Mouse (Mus musculus) brown adipose tissue, adult 24 weeks (tissue): ENCODE measurements around the gene Pop5. TPM values are rescaled to one million over a fixed set of nuclear protein-coding genes. Genes with fewer than 3 reads are reported as not detected.

ENCODE experiments used
- H3K27ac ChIP-seq: fragments of 200-500 bp; replicated peaks from 2 replicates; pipeline ENCODE4 v1.5.1; 2012; ENCODE audit warnings: low read depth, mild to moderate bottlenecking, low read length
- H3K4me1 ChIP-seq: fragments of 200-500 bp; 2 replicates; pipeline ENCODE4 v1.6.1; 2012; ENCODE audit warnings: low read length, mixed read lengths; ENCODE audit not compliant: control insufficient read depth, insufficient read depth, insufficient read length
- H3K4me3 ChIP-seq: fragments of 200-500 bp; 2 replicates; pipeline ENCODE4 v1.5.1; 2012; ENCODE audit warnings: low read depth, mild to moderate bottlenecking, low read length, moderate library complexity; ENCODE audit not compliant: insufficient read depth
- polyA plus RNA-seq: library from polyadenylated mRNA; stranded (reverse); fragments of >200 nt; gene quantifications from 2 replicates; pipeline ENCODE4 v1.2.4, GENCODE M21; 2012; ENCODE audit not compliant: missing spikeins, insufficient read depth, insufficient read length

Pop5 gene
- polyA plus RNA-seq, 1 experiment, result 188 TPM

GRCm38 (mm10) chr5:115207244-115207643 lies 28.4 kb upstream of the Pop5 start:
- Histone ChIP-seq H3K27ac (no peak overlapping the region), H3K4me1 (no peaks in the 10 kb centered on the region; the same call in 1 of the 2 replicates), H3K4me3 (no peak overlapping the region)

- Histone ChIP-seq H3K4me3 (no peak overlapping the region), H3K4me1 (no peaks in the 10 kb centered on the region; the same call in 1 of the 2 replicates), H3K27ac (no peak overlapping the region)
Observed at GRCm38 (mm10) chr5:115207892-115208291, 27.7 kb upstream of the Pop5 start.

GRCm38 (mm10) chr5:115208601-115209000 lies 27.0 kb upstream of the Pop5 start:
- Histone ChIP-seq H3K27ac (no peak overlapping the region), H3K4me1 (no peaks in the 10 kb centered on the region; the same call in 1 of the 2 replicates), H3K4me3 (no peak overlapping the region)

DNA sequence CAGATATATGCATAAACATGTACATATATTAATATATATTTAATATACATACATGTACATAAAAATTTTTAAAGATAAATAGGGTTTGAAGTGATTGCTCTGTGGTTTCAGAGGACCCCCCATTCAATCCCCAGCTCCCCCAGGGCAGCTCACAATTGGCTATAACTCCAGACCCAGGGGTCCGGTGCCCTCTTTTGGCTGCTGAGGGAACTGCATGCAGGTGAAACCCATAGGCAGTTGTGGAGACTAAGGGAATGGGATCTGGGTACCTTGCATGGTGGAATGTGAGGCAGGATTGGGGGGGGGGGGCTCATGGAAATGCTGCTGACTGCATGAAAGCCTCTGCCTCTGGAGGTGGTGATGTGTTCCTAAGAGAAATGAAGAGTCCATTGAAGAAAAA lies 25.3 kb upstream of the Pop5 start:
- Histone ChIP-seq H3K27ac (no peak overlapping the region), H3K4me3 (no peak overlapping the region), H3K4me1 (no peaks in the 10 kb centered on the region; the same call in 1 of the 2 replicates)

DNA sequence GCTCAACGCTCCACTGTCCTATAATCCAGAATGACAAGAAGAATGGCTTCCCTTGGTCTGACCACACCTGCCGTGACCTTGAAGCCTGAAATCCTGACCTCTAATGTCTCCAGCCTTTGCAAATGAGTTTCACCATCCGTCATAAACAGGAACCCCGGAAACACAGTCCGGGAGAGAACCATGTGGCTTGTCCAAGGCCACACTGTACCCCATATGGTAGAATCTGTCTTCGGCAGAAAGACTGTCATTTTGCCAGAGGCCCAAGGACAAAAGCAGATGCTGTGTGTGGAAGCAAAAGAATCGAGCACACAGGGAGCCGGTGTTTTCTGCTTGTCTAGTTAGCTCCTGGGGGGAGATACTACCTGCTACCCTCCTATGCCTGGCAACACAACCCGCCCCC lies 23.2 kb upstream of the Pop5 start:
- no peaks in the 10 kb centered on the region; the same call in 1 of the 2 replicates for H3K4me1 ChIP-seq
- H3K4me3 ChIP-seq, result no peak overlapping the region
- no peak overlapping the region for H3K27ac ChIP-seq

- Histone ChIP-seq H3K4me1 (no peaks in the 10 kb centered on the region; the same call in 1 of the 2 replicates), H3K4me3 (no peak overlapping the region), H3K27ac (no peak overlapping the region)
Observed at GRCm38 (mm10) chr5:115212861-115213260, 22.8 kb upstream of the Pop5 start.

DNA sequence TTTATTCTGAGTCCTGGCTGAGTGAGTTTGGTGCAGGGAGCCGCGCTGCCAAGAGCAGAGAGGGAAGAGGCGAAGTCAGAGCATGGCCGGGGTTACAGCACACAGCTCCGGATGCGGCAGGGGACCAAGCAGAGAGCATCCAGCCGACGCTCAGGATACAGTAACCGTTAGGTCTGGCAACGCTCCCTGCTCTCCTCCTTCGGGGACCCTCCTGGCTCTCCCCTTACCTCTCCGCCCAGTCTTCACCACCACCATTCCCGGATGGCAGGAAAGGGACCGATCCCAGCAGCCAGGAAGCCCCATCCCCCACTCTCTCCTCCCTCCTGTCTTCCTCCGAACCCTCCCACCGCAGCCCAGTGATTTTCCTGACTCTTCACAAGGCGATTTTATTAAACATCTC lies 20.8 kb upstream of the Pop5 start:
- Histone ChIP-seq H3K4me1 (no peaks in the 10 kb centered on the region; the same call in 1 of the 2 replicates), H3K4me3 (peak overlapping the region; percentile 50), H3K27ac (no peak overlapping the region)

DNA sequence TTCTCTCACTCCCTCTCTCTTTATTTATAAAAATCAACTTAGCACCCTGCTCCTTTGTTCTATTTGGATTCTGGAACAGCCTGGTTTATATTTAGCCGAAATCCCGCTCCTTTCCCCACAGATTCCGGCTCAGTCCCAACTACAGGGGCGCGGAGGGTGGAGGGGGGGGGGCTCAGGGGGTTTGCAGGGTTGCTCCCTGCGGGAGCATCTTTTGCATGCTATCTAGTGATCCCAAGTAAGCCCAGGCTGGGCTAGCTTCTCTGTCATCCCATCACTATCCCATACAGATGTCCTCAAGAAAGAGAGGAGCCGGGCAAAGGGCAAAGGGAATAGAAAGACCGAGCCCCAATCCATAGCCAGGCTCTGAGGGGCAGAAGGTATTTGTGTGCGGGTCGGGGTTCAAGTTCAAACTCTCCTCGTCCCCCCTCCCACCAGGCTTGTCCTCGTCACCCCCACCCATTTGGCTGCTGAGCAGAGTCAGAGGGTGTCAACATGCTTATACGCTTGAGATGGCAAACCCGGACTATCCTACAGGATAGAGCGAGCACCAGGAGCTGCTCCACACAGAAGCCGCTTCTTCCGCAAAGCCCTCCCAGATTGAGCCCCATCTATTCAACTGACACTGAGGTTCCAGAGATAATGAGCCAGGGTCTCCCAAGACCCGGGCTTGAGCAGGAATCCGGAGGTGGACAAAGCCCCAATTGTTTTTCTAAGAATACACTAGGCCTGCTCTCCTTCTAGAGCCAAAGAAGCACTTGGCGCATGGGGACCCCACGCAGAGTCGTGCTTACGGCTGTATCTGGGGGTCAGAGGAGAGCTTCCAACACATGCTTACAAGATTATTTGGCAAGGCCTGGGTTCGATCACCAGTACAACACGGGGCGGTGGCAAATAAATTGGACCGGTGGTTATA lies 20.1 kb upstream of the Pop5 start:
- no peak overlapping the region for H3K27ac ChIP-seq
- H3K4me1 ChIP-seq, result no peaks in the 10 kb centered on the region; the same call in 1 of the 2 replicates
- H3K4me3 ChIP-seq, result no peak overlapping the region

GRCm38 (mm10) chr5:115217998-115218397 lies 17.6 kb upstream of the Pop5 start:
- no peak overlapping the region for H3K27ac ChIP-seq
- no peak overlapping the region for H3K4me3 ChIP-seq
- no peaks in the 10 kb centered on the region; the same call in 1 of the 2 replicates for H3K4me1 ChIP-seq

GRCm38 (mm10) chr5:115220931-115221640 lies 14.6 kb upstream of the Pop5 start:
- Histone ChIP-seq H3K4me3 (no peak overlapping the region), H3K27ac (no peak overlapping the region), H3K4me1 (no peaks in the 10 kb centered on the region)

GRCm38 (mm10) chr5:115222485-115222884 lies 13.2 kb upstream of the Pop5 start:
- H3K27ac ChIP-seq, result no peak overlapping the region

DNA sequence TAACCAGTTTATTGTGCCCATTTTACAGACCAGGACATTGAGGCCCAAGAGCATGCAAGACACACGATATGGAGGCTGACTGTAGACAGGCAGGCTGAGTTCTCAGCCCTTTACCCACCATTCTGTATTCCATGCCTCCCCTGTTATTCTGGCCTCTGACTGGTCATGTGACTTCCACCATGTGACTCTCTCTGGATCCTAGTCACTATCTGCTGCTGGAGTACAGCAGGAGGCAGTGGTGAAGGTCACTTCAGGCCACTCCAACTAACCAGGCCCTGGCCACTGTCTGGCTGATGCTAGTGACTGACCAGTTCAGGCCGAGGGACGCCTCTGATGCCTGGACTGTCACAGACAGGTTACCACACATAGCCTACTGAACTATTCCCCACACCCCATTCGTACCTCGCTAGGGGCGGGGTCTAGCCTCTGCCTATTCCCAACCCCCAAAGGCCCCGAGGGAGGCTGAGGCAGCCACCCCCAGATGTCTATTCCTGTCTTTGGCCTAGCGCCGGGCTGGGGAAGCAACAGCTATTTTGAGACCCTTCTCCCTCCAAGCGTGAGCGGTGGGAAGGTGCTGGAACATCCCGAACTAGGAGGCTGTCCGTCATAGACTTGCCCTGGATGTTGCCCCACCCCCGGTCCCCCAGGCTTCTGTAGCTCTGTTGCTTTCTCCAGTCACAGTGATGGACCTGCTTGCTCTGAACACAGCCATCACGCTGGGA lies 4.6 kb upstream of the Pop5 start:
- Histone ChIP-seq H3K27ac (no peak overlapping the region), H3K4me3 (no peak overlapping the region), H3K4me1 (no peaks in the 10 kb centered on the region)

More at GRCm38 (mm10) chr5:115222485-115222884, 13.2 kb upstream of the Pop5 start:
- no peak overlapping the region for H3K4me3 ChIP-seq
- H3K4me1 ChIP-seq, result no peaks in the 10 kb centered on the region

- no peak overlapping the region for H3K27ac ChIP-seq
- H3K4me1 ChIP-seq, result no peaks in the 10 kb centered on the region
- no peak overlapping the region for H3K4me3 ChIP-seq
Observed at GRCm38 (mm10) chr5:115231552-115232120, 4.0 kb upstream of the Pop5 start.

GRCm38 (mm10) chr5:115232516-115232915 lies 3.1 kb upstream of the Pop5 start:
- Histone ChIP-seq H3K4me3 (no peak overlapping the region), H3K27ac (no peak overlapping the region), H3K4me1 (no peaks in the 10 kb centered on the region)
